Mouse (Mus musculus) erythroblast, embryonic 14.5 days (primary cell): ENCODE measurements around the gene Daw1.

ENCODE experiments used
- GATA1 ChIP-seq: IDR thresholded peaks from 2 replicates; pipeline ENCODE4 v1.6.1; 2012; ENCODE audit warnings: low read length, inconsistent platforms, mixed read lengths
- TAL1 ChIP-seq: IDR thresholded peaks from 3 replicates; pipeline ENCODE4 v1.6.1; 2012; ENCODE audit warnings: low read length, inconsistent platforms, mixed read lengths

DNA sequence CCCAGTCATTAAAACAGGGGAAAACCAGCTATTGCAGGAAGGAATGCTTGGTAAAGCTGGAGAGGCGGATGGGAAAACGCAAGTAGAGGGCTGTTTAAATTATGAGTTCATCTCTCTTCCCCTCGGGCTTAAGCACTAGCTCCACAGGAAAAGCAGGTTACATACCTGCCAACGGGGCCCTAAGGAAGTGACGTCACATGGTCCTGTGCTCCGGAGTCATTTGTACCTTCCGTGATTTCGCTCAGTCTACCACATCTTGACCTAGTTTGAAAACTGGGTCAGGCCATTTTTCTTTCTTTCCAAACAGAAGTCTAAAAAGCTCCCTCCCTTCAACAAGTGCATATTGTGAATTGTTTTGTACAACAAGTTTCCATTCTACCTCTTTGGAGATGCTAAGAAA lies 21.7 kb upstream of the Daw1 start:
- TF ChIP-seq GATA1, result no peak
- no peak for TF ChIP-seq TAL1
